ENCODE assay signal across 22 mouse cellular contexts in the genomic region with DNA sequence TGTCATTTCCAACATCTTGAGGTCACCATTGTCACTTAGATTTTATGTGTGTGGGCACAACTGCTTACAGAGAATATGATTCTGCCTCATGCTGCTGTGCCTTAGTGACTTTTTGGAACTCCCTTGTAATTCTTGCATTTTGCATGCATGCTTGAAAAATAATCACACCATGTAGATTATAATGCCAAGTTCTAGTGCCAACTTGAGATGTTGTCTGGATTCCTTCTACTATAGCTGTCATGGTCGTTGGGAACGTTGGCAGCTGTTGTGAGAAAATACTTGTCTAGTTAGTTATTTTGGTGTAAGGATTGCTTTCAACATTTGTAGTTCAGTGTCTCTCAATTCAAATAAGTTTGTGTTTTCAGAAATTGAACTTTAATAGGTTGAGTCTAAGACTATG.
A peak's percentile ranks its signal among the peaks of the same experiment; 100 is the strongest.
DNase-seq lines count a peak whose midpoint lies in the region; ATAC-seq and TF ChIP-seq lines count a peak whose summit lies in the region.
"Had no signal": no experiment of that assay in that cellular context is flagged by ENCODE, and none has a peak within 500 bp of the region (broad histone marks: within the 10 kb centered on the region; RNA-seq: fewer than 3 reads in every experiment).

No protein-coding gene starts in this region.

- TF ChIP-seq POLR2A in brain, embryonic 14.5 days (IDR thresholded peaks at IDR 0.05; ENCODE audit: borderline replicate concordance, extremely low read depth, insufficient read depth, insufficient read length, poor library complexity, severe bottlenecking): no peak

- DNase-seq in frontal cortex, postnatal 14 days (ENCODE audit: low spot score in 2 of 2): no peak
- peak; percentile 20 to 29 for DNase-seq in right cerebral cortex, postnatal 10 days (ENCODE audit: low spot score in 2 of 2)
- no peak for DNase-seq in right cerebral cortex, adult 2 months (ENCODE audit: low spot score in 2 of 2)
- DNase-seq in brain, embryonic 14.5 days (ENCODE audit: low read depth): peak; percentile 19
- no peak for DNase-seq in kidney, adult 8-10 months
- DNase-seq: adrenal gland, adult 8-10 months; adrenal gland, postnatal 36 days; cerebellum, adult 11-12 months; cerebellum, adult 8-10 months; cerebellum, postnatal 14 days; gastrocnemius, postnatal 10 days; gastrocnemius, postnatal 36 days; heart, adult 2 months; heart, postnatal 14 days; heart, postnatal 4 days had no signal

- ATAC-seq in frontal cortex, adult (ENCODE audit: low TSS enrichment): 0 out of 2 replicates have a peak, but pooled peaks have one; percentile 55
- ATAC-seq: activated CD4-positive, CD25-positive, alpha-beta regulatory T cell, adult 4 months; CD4-positive, CD25-positive, alpha-beta regulatory T cell, adult 4 months; forebrain, embryonic 16.5 days; hindbrain, postnatal 0 days; inflammation-experienced regulatory T-cells, adult 6 months; intestine, embryonic 16.5 days had no signal

- TF ChIP-seq CTCF in brain, embryonic 14.5 days (IDR thresholded peaks at IDR 0.05; ENCODE audit: borderline replicate concordance, extremely low read depth, insufficient read depth, insufficient read length): no peak

Comparison
In these comparisons a context has a peak if more than half of its experiments do, and no peak if none do; other contexts are left out.
1. DNase-seq: peak in right cerebral cortex, postnatal 10 days (2 of 2) and brain, embryonic 14.5 days (single experiment); none in frontal cortex, postnatal 14 days (0 of 2), right cerebral cortex, adult 2 months (0 of 2) and kidney, adult 8-10 months (0 of 2).